Mouse (Mus musculus) embryonic facial prominence, embryonic 13.5 days (tissue): ENCODE measurements around the gene Pik3r2. TPM values are rescaled to one million over a fixed set of nuclear protein-coding genes. Genes with fewer than 3 reads are reported as not detected.

Experiments used
- ATAC-seq: fragments of 200-750 bp; cut with Nextera tagmentation; 2 replicates; pipeline ENCODE4 v1.8.0; 2017; ENCODE audit warnings: low read depth; ENCODE audit not compliant: insufficient number of reproducible peaks, insufficient read depth, low FRiP score, low TSS enrichment
- H3K27ac ChIP-seq: fragments of 300-500 bp; sonication (generic); 2 replicates; pipeline ENCODE4 v1.5.1; 2015; ENCODE audit warnings: moderate library complexity, mild to moderate bottlenecking, inconsistent platforms
- H3K27me3 ChIP-seq: fragments of 300-500 bp; sonication (generic); 2 replicates; pipeline ENCODE4 v1.6.1; 2015; ENCODE audit warnings: mild to moderate bottlenecking, inconsistent platforms
- H3K36me3 ChIP-seq: fragments of 300-500 bp; sonication (generic); 2 replicates; pipeline ENCODE4 v1.6.1; 2015; ENCODE audit warnings: mild to moderate bottlenecking, inconsistent platforms
- H3K4me1 ChIP-seq: fragments of 300-500 bp; sonication (generic); 2 replicates; pipeline ENCODE4 v1.6.1; 2015; ENCODE audit warnings: inconsistent platforms
- H3K4me2 ChIP-seq: fragments of 300-500 bp; sonication (generic); 2 replicates; pipeline ENCODE4 v1.6.1; 2015; ENCODE audit warnings: moderate library complexity, mild to moderate bottlenecking, inconsistent platforms
- H3K4me3 ChIP-seq: fragments of 300-500 bp; sonication (generic); 2 replicates; pipeline ENCODE4 v1.5.1; 2015; ENCODE audit warnings: mild to moderate bottlenecking, inconsistent platforms
- H3K9ac ChIP-seq: fragments of 300-500 bp; sonication (generic); 2 replicates; pipeline ENCODE4 v1.6.1; 2015; ENCODE audit warnings: mild to moderate bottlenecking, inconsistent platforms
- H3K9me3 ChIP-seq: fragments of 300-500 bp; sonication (generic); 2 replicates; pipeline ENCODE4 v1.6.1; 2016; ENCODE audit warnings: inconsistent platforms
- WGBS: fragments of 180-500 bp; shearing (Covaris S2); methylation state at CpG from one replicate; pipeline ENCODE4 v1.1.7; 2015; ENCODE audit warnings: mixed read lengths; 5-methylcytosine and 5-hydroxymethylcytosine counted together
- polyA plus RNA-seq: library from polyadenylated mRNA; unstranded; fragments of >200 nt; fragmentation: Nextera tagmentation; extraction: Ambion mirVana; gene quantifications from 2 replicates; pipeline ENCODE4 v1.2.1, GENCODE M21; 2015

Gene Pik3r2
- polyA plus RNA-seq, 1 experiment from 2014 or later: 76.8 TPM

- no peak overlapping the region for H3K27ac ChIP-seq
- H3K36me3 ChIP-seq: peaks cover 78% of the 10 kb centered on the region
- no peaks in the 10 kb centered on the region for H3K27me3 ChIP-seq
- ATAC-seq: no peak
- no peak overlapping the region for H3K4me2 ChIP-seq
- no peak overlapping the region for H3K9ac ChIP-seq
- H3K9me3 ChIP-seq: no peaks in the 10 kb centered on the region
- 87% methylated on average over 7 of the region's 7 CpGs for WGBS
- H3K4me1 ChIP-seq: peaks cover 51% of the 10 kb centered on the region
- H3K4me3 ChIP-seq: no peak overlapping the region
These were observed 5.3 kb downstream of the Pik3r2 start for GRCm38 (mm10) chr8:70771217-70771616.

GRCm38 (mm10) chr8:70770748-70771147, 5.8 kb downstream of the Pik3r2 start:
- Histone ChIP-seq H3K27me3 (no peaks in the 10 kb centered on the region), H3K9ac (no peak overlapping the region), H3K9me3 (no peaks in the 10 kb centered on the region), H3K4me3 (no peak overlapping the region), H3K4me1 (peaks cover 52% of the 10 kb centered on the region), H3K27ac (no peak overlapping the region), H3K36me3 (peaks cover 78% of the 10 kb centered on the region), H3K4me2 (no peak overlapping the region)
- no peak for ATAC-seq
- 93% methylated on average over 13 of the region's 13 CpGs for WGBS

GRCm38 (mm10) chr8:70769858-70770257, 6.7 kb downstream of the Pik3r2 start:
- no peaks in the 10 kb centered on the region for H3K9me3 ChIP-seq
- no peaks in the 10 kb centered on the region for H3K27me3 ChIP-seq
- WGBS: 69% methylated on average over 12 of the region's 12 CpGs
- no peak overlapping the region for H3K27ac ChIP-seq
- peaks cover 49% of the 10 kb centered on the region for H3K4me1 ChIP-seq
- no peak for ATAC-seq
- 0 out of 2 replicates have a peak overlapping the region, but pooled peaks have one; percentile 21 for H3K9ac ChIP-seq
- H3K36me3 ChIP-seq: peaks cover 75% of the 10 kb centered on the region
- H3K4me2 ChIP-seq: no peak overlapping the region
- no peak overlapping the region for H3K4me3 ChIP-seq

- H3K9me3 ChIP-seq: no peaks in the 10 kb centered on the region
- H3K4me2 ChIP-seq: no peak overlapping the region
- 5% methylated on average over 26 of the region's 26 CpGs for WGBS
- no peak overlapping the region for H3K4me3 ChIP-seq
- peak; percentile 39; the same call in 1 of the 2 replicates for ATAC-seq
- peaks cover 44% of the 10 kb centered on the region for H3K4me1 ChIP-seq
- H3K36me3 ChIP-seq: peaks cover 70% of the 10 kb centered on the region
- H3K27ac ChIP-seq: no peak overlapping the region
- H3K27me3 ChIP-seq: no peaks in the 10 kb centered on the region
- peak overlapping the region; percentile 21; the same call in 1 of the 2 replicates for H3K9ac ChIP-seq
These were observed 7.2 kb downstream of the Pik3r2 start for GRCm38 (mm10) chr8:70769359-70769758.

GRCm38 (mm10) chr8:70768956-70769355, 7.6 kb downstream of the Pik3r2 start:
- H3K9me3 ChIP-seq: no peaks in the 10 kb centered on the region
- no peak overlapping the region for H3K4me2 ChIP-seq
- H3K9ac ChIP-seq: no peak overlapping the region
- ATAC-seq: no peak
- H3K27me3 ChIP-seq: no peaks in the 10 kb centered on the region
- no peak overlapping the region for H3K27ac ChIP-seq
- 85% methylated on average over 16 of the region's 16 CpGs for WGBS
- H3K4me3 ChIP-seq: no peak overlapping the region
- peaks cover 67% of the 10 kb centered on the region for H3K36me3 ChIP-seq
- H3K4me1 ChIP-seq: peaks cover 40% of the 10 kb centered on the region

GRCm38 (mm10) chr8:70768231-70768776, 8.2 kb downstream of the Pik3r2 start:
- Histone ChIP-seq H3K4me1 (peaks cover 33% of the 10 kb centered on the region), H3K27ac (no peak overlapping the region), H3K27me3 (no peaks in the 10 kb centered on the region), H3K9me3 (no peaks in the 10 kb centered on the region), H3K4me2 (no peak overlapping the region), H3K36me3 (peaks cover 67% of the 10 kb centered on the region), H3K9ac (no peak overlapping the region), H3K4me3 (no peak overlapping the region)
- no peak for ATAC-seq
- WGBS: 95% methylated on average over 32 of the region's 32 CpGs

- 77% methylated on average over 6 of the region's 6 CpGs for WGBS
- ATAC-seq: no peak
- Histone ChIP-seq H3K9me3 (no peaks in the 10 kb centered on the region), H3K4me2 (peak overlapping the region; percentile 92; the same call in 1 of the 2 replicates), H3K27ac (no peak overlapping the region), H3K9ac (0 out of 2 replicates have a peak overlapping the region, but pooled peaks have one; percentile 12), H3K4me3 (no peak overlapping the region), H3K4me1 (peaks cover 25% of the 10 kb centered on the region), H3K27me3 (no peaks in the 10 kb centered on the region), H3K36me3 (peaks cover 59% of the 10 kb centered on the region)
These were observed 9.0 kb downstream of the Pik3r2 start for GRCm38 (mm10) chr8:70767503-70767902.

GRCm38 (mm10) chr8:70766571-70767440, 9.7 kb downstream of the Pik3r2 start:
- Histone ChIP-seq H3K9me3 (no peaks in the 10 kb centered on the region), H3K4me1 (peaks cover 25% of the 10 kb centered on the region), H3K27ac (no peak overlapping the region), H3K9ac (peak overlapping the region; percentile 72), H3K27me3 (no peaks in the 10 kb centered on the region), H3K36me3 (peaks cover 52% of the 10 kb centered on the region), H3K4me2 (peak overlapping the region; percentile 92), H3K4me3 (peak overlapping the region; percentile 48)
- ATAC-seq: peak; percentile 50; the same call in 1 of the 2 replicates
- 6% methylated on average over 21 of the region's 21 CpGs for WGBS

GRCm38 (mm10) chr8:70765838-70766570, 10.5 kb downstream of the Pik3r2 start:
- no peaks in the 10 kb centered on the region for H3K9me3 ChIP-seq
- H3K9ac ChIP-seq: peak overlapping the region; percentile 72
- peak overlapping the region; percentile 92 for H3K4me2 ChIP-seq
- H3K27ac ChIP-seq: 0 out of 2 replicates have a peak overlapping the region, but pooled peaks have one; percentile 2
- WGBS: 2% methylated on average over 34 of the region's 34 CpGs
- no peaks in the 10 kb centered on the region for H3K27me3 ChIP-seq
- ATAC-seq: no peak
- peak overlapping the region; percentile 48 for H3K4me3 ChIP-seq
- H3K4me1 ChIP-seq: peaks cover 25% of the 10 kb centered on the region
- peaks cover 44% of the 10 kb centered on the region for H3K36me3 ChIP-seq

GRCm38 (mm10) chr8:70765329-70765728, 11.2 kb downstream of the Pik3r2 start:
- Histone ChIP-seq H3K4me3 (peak overlapping the region; percentile 48), H3K4me1 (peaks cover 25% of the 10 kb centered on the region), H3K27ac (no peak overlapping the region), H3K4me2 (peak overlapping the region; percentile 92), H3K36me3 (peaks cover 37% of the 10 kb centered on the region), H3K27me3 (no peaks in the 10 kb centered on the region), H3K9ac (peak overlapping the region; percentile 72; the same call in 1 of the 2 replicates), H3K9me3 (no peaks in the 10 kb centered on the region)
- ATAC-seq: no peak
- WGBS: 74% methylated on average over 9 of the region's 9 CpGs

- Histone ChIP-seq H3K36me3 (peaks cover 30% of the 10 kb centered on the region), H3K4me3 (no peak overlapping the region), H3K27ac (no peak overlapping the region), H3K9ac (no peak overlapping the region), H3K4me2 (no peak overlapping the region), H3K9me3 (no peaks in the 10 kb centered on the region), H3K27me3 (no peaks in the 10 kb centered on the region), H3K4me1 (peaks cover 30% of the 10 kb centered on the region)
- 92% methylated on average over 13 of the region's 13 CpGs for WGBS
- no peak for ATAC-seq
These were observed 11.8 kb downstream of the Pik3r2 start for GRCm38 (mm10) chr8:70764676-70765075.
